Mouse (Mus musculus) neural tube, embryonic 10.5 days (tissue): Measurements from ENCODE around the gene Camta1.

Experiments
- DNase-seq: peaks from one replicate; pipeline ENCODE4 v3.0.0-alpha.2; 2017; ENCODE audit warnings: low spot score; ENCODE audit errors: extremely low spot score

Gene Camta1

DNA sequence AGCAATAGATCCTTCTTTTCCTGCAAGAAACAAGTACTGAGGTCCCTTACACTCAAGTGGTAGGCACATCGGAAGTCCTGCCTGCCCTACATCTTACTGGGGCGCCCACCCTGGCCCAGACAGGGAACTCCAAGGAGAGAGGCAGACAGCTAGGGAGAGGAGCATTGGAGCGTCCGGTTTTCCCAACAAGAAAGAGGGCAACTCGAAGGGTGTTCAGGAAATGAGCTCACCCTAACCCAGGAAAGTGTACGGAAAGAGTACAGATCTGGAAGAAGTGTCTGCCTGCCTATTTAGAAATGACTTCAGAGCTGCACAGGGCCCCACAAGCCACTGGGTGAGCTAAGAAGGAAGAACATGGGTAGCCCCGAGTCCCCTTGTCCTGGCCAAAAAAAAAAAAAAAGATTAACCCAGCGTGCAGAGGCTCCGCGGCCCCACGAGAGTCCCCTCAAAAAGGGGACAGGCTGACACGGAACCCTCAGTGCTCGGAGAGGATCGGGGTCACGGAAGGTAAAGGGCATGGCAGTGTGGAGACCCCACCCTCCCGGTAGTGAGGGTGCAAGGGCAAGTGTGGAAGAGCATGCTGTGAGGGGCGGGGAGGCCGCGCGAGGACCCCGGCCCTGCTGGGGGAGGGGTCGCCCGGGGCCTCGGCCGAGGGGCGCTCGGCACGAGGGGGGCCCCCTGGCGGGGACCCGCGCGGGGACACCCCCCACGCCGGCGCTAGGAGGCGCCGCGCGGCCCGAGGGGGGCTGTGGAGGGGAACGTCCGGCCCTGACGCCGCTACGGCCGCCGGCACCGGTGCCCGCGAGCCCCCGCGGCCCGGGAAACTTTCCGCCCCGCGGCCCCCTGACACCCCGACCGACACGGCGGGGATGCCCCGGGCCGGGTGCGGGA lies 990 bp downstream of the Camta1 start:
- peak; percentile 46 for DNase-seq

DNA sequence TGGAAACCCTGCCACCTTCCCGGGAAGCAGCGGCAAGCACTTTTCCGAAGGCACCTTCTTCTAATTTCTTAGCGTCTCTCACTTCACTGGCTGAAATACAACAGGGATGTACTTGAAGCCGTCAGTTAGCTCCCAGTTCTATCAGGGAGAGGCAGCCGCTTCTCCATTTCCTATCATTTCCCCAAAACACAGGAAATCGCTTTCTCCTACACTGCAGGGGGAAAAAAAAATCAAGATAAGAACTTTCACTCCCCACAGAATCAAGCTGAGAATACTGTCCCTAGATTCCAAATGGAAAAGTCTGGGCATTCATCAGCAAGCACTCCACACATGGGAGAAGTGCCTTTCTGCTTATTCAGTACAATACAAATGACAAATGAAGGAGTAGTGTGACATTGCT lies 2.4 kb downstream of the Camta1 start:
- no peak for DNase-seq

DNA sequence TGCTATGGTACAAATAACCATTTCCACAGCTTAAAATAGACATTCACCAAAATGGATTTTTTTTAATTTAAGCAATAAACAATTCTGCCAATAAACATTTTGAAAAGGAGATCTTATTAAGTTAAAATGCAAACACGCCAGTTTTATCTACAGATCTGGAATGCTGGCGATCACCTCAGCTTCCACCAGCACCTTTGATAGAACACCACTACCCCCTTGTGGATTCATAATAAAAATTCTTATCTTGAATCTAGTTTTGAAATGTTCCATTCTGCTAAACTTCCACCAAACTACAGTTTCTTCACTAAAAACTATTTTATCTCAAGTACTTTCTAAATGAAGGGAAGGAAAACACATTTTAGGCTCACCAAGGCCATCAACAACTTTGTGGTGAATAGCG lies 7.7 kb downstream of the Camta1 start:
- DNase-seq: no peak

DNA sequence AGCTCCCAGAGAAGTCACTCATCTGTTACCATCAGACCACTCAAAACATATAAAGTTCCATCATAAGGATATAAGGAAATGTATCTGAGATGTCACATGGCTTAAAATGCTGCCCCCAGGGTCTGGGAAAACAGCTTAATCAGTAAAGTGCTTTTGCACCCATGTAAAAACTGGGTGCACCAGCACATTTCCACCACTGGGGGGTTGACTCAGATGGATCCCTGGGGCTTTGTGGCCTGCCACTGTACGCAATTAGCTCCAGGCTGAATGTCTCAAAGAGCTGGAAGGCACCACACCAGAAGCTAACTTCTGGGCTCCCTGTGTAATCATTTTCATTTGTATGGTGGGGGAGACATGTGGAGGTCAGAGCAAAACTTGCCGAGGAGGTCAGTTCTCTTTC lies 10.5 kb downstream of the Camta1 start:
- peak; percentile 49 for DNase-seq

DNA sequence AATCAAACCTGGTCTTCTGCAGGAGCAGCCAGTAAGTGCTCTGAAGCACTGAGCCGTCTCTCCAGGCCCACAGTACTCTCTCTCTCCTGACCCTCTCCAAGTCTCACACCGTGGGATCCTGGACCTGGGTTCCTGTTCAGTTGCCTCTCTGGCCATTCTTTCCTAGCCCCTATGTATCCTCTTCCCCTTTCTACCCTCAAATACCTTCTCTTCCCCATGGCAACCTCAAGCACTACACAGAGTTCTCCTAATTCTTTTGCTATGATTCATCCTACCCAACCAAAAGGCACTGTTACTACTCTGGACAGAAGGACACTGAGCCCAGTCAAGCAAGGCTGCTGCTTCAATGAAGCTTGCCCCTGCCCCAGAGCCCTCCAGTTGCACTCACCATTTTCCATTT lies 19.1 kb downstream of the Camta1 start:
- DNase-seq: no peak

- no peak for DNase-seq
These were observed 23.2 kb downstream of the Camta1 start for GRCm38 (mm10) chr4:151838518-151838917.

GRCm38 (mm10) chr4:151835860-151836259 lies 25.8 kb downstream of the Camta1 start:
- DNase-seq: no peak

DNA sequence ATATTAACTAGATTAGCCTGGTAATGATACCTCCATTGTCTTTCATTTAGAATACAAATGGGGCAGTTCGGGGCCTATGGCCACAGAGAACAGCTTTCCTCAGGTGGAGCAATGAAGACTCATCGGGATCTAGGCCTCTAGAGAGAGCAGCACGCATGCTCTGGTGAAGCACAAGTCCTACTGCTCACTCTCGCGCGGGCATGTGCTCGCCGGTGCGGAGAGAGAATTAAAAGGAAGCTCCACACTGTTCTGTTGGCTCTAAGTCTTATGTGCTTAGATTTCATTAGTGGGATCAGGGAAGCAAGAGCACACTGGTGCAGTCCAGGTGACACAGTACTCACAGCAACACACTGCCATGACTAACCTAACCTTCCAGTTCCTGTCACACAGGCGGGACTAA lies 27.1 kb downstream of the Camta1 start:
- DNase-seq: no peak

DNA sequence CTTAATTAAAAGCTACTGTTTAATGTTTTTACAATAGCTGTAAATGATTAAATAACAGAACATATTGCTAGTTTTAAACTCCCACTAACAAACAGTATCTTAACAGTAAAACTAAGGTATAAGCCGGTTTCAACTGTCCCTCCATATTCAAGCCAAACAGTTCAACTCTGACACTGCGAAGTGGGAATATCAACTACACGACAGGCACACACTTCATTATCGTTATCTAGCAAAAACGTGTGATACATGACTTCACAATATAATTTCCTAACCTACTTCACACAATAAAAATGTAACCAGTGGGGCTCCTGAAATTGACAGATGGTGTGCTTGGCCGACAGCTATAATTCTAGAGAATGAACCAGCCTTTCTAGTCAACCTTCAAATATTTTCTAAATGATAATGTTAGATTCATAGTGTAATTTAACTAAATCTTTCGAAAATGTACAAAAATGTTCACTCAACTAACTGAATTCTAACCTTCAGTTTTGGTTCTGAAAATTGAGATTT lies 27.7 kb downstream of the Camta1 start:
- DNase-seq: no peak

GRCm38 (mm10) chr4:151827840-151828239 lies 33.8 kb downstream of the Camta1 start:
- no peak for DNase-seq

DNA sequence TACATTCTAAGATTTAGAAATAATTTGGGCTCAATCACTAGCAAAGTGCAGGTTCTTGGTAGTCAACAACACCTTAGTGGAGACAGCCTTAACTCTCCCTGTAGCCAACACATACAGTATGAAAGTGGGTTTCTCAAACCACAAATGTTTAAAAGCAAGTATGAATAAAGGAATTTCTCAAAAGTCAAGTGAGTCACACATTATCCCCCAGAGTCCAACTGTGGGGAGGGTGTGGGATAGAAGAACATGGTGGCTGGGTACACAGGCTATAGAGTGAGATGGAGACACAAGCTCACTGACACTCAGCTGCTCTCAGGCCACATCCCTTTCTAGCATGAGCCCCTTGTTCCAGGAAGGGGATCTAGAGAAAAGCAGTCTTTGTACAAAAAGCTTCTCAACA lies 34.3 kb downstream of the Camta1 start:
- no peak for DNase-seq

DNA sequence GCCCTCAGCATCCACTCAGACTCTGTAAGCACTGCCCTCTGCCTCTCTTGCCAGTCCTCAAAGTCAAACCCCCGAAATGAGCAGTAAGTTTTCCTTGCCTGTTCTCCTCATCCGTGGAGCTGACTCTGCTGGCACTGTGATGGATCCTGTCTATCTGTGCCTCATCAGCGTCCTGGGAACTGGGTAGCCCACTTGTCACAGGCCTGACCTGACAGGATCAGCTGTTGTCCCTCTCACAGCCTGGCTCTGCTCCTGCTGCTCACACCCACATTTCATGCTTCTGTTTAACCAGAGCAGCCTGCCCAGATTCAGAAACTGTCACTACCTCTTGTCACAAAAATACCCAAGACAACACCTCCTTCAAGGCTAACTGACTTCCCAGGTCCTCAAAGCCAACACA lies 37.7 kb downstream of the Camta1 start:
- DNase-seq: no peak

DNA sequence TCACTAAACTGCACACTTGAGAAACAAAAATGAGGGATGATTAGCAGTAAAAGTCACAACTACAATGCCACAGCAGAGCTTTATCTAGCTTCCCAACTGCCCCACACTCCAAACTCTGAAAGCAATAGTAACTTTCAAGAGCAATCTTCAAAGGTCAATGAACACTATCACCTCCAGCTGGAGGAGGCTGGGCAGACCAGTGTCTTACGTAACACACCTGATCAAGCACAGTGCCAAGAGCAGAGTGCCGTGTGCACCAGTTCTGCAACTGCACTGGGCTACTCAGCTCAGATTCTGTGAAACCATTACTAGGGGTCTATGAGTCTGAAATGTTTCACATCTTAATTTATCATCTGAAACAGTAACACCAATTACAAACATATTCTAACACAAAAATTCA lies 38.7 kb downstream of the Camta1 start:
- no peak for DNase-seq

- no peak for DNase-seq
These were observed 43.5 kb downstream of the Camta1 start for GRCm38 (mm10) chr4:151817981-151818766.

- no peak for DNase-seq
These were observed 48.0 kb downstream of the Camta1 start for GRCm38 (mm10) chr4:151813711-151814110.

DNA sequence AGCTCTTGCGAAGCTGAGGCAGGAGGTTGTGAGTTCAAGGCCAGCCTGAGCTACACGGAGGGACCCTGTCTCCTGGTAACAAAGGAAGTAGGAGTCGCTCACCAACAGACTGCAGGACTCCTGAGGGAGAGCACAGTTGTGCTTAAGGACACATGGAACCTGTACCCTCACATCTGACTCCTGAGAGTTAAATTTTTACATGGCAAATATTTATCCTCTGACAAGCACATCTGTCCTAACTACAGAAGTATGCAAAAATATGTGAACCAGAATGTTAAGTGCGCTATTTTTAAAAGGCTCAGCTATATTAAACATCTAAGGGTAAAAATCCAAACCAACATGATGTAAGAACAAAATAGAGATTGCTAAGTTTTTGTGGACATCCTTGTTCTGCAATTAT lies 56.0 kb downstream of the Camta1 start:
- no peak for DNase-seq

GRCm38 (mm10) chr4:151805046-151805445 lies 56.6 kb downstream of the Camta1 start:
- DNase-seq: no peak

GRCm38 (mm10) chr4:151804208-151804607 lies 57.5 kb downstream of the Camta1 start:
- no peak for DNase-seq

GRCm38 (mm10) chr4:151798630-151799029 lies 63.0 kb downstream of the Camta1 start:
- DNase-seq: no peak

DNA sequence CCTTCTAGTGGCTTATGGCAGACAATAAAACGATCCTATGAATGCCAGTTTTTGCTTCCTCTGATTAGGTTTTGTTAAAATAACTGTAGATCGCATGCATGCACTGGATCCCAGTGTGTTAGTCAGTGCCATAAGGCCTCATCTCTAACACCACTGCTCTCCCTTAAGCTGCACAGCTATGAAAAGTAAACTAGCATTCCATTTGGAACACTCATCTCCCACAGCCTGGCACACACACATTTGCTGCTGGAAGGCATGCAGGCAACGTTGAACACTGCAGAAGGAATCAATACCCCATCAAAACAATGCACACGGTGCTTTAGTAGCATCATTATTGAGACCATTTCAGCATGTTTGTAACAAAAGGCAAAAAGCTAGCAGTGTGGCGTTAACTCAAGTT lies 68.0 kb downstream of the Camta1 start:
- DNase-seq: no peak

- no peak for DNase-seq
These were observed 74.5 kb downstream of the Camta1 start for GRCm38 (mm10) chr4:151786946-151787705.

DNA sequence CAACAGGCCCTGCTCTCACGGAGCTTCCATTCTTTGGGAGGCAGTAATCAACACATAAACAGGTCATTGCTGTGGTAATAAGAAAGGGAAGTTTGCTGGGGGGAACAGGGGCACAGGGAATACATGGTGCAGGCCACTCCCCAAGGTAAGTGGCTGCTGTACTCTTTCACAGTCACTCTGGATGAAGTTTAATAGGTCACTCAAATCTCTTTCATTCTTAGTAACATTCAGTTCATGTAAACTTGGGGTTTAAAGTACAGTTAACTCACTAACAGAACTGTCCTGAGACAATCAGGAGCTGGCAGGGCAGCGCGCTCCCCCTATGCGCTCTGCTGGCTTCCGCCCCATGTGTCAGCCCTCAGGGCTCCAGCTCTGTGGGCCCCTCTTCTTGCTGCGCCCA lies 81.2 kb downstream of the Camta1 start:
- DNase-seq: no peak
